In the genomic region with DNA sequence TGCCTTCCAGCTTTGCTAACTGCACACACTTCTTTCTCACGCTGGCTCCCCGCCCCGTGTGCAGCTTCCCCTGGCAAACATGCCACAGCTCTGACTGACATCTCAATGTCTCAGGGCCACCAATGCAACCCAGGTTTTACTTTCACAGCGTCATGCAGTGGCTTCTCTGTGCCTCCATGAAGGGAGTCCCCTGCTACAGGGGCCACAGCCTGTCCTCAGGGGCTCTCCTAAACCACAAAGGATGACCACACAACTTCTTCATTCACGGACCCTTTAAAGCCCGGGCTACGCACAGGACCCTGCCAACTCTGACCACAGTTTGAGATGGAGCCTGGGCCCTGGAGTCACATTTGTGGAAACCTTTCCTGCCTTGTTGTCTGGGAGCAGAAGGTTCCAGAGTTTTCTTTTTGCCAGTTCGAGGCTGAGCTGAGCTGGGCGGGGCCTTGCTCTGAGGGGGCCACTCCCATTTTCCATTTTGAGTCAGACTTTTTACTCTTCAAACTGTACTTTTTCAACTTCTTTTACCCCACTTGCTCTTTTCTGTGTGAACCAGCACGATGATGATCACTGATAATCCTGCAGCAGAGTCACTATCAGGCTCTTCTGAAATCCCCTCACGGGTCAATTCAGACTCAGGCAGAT, we compare ENCODE assay signal across 15 mouse cellular contexts.
DNase-seq lines count a peak whose midpoint lies in the region; ATAC-seq and TF ChIP-seq lines count a peak whose summit lies in the region.
"Had no signal": no experiment of that assay in that cellular context is flagged by ENCODE, and none has a peak within 500 bp of the region (broad histone marks: within the 10 kb centered on the region; RNA-seq: fewer than 3 reads in every experiment).

No protein-coding gene starts in this region.

- H3K4me3 ChIP-seq in heart, embryonic 10.5 days: no peak overlapping the region
- no peak overlapping the region for H3K4me3 ChIP-seq in thymus, adult 2 months (ENCODE audit: control insufficient read depth, insufficient read depth, low read length)
- no peak overlapping the region for H3K4me3 ChIP-seq in intestine, embryonic 16.5 days (ENCODE audit: low read length)
- H3K4me3 ChIP-seq: forebrain, embryonic 13.5 days; hindbrain, embryonic 12.5 days; limb, embryonic 13.5 days; midbrain, embryonic 15.5 days had no signal

- no peak for TF ChIP-seq POLR2A in thymus, adult 2 months (IDR thresholded peaks at IDR 0.05; ENCODE audit: control insufficient read depth, extremely low read depth, insufficient read depth, low read length, poor library complexity)

- H3K9me3 ChIP-seq in heart, embryonic 10.5 days: no peaks in the 10 kb centered on the region
- no peaks in the 10 kb centered on the region for H3K9me3 ChIP-seq in intestine, embryonic 16.5 days (ENCODE audit: control insufficient read depth, low read length)
- H3K9me3 ChIP-seq: forebrain, embryonic 13.5 days; hindbrain, embryonic 12.5 days; midbrain, embryonic 15.5 days had no signal

- H3K9ac ChIP-seq in intestine, embryonic 16.5 days (ENCODE audit: low read depth, low read length): no peak overlapping the region
- H3K9ac ChIP-seq: forebrain, embryonic 13.5 days; hindbrain, embryonic 12.5 days; limb, embryonic 13.5 days; midbrain, embryonic 15.5 days had no signal

- H3K27ac ChIP-seq in heart, embryonic 10.5 days: no peak overlapping the region
- peak overlapping the region; percentile 18 for H3K27ac ChIP-seq in thymus, adult 2 months (ENCODE audit: control insufficient read depth, insufficient read depth, low read length)
- H3K27ac ChIP-seq in intestine, embryonic 16.5 days (ENCODE audit: low read length): peak overlapping the region; percentile 34; the same call in 1 of the 2 replicates
- H3K27ac ChIP-seq: forebrain, embryonic 13.5 days; hindbrain, embryonic 12.5 days; limb, embryonic 13.5 days; midbrain, embryonic 15.5 days had no signal

- no peak for TF ChIP-seq CTCF in thymus, adult 2 months (IDR thresholded peaks at IDR 0.05; ENCODE audit: borderline replicate concordance, control insufficient read depth, extremely low read depth, insufficient read depth, low read length, poor library complexity)

- WGBS in heart, embryonic 10.5 days: 87% methylated on average over 11 of the region's 11 CpGs
- WGBS in thymus, adult 2 months: 45% methylated on average over 11 of the region's 11 CpGs
- 78% methylated on average over 11 of the region's 11 CpGs for WGBS in intestine, embryonic 16.5 days

- DNase-seq in heart, adult 8-10 months (ENCODE audit: low spot score): peak; percentile 13
- no peak for DNase-seq in heart, embryonic 10.5 days (ENCODE audit: low spot score)
- DNase-seq in thymus, adult 2 months: no peak
- no peak for DNase-seq in thymus, adult 18-20 months
- DNase-seq in adrenal gland, adult (ENCODE audit: inconsistent age in 2 of 2, low spot score in 1 of 2): no peak
- DNase-seq in B cell, adult 2 months: no peak
- no peak for DNase-seq in embryo, embryonic 10.5 days (ENCODE audit: low spot score)
- DNase-seq: adrenal gland, adult 2 months; cerebellum, postnatal 14 days; lung, postnatal 14 days had no signal

- ATAC-seq in intestine, embryonic 16.5 days: peak; percentile 10; the same call in 1 of the 2 replicates
- ATAC-seq: forebrain, embryonic 13.5 days; midbrain, embryonic 15.5 days had no signal

- H3K36me3 ChIP-seq in heart, embryonic 10.5 days: no peaks in the 10 kb centered on the region
- H3K36me3 ChIP-seq in thymus, adult 2 months (ENCODE audit: control insufficient read depth, insufficient read depth, low read length): no peaks in the 10 kb centered on the region
- H3K36me3 ChIP-seq in intestine, embryonic 16.5 days (ENCODE audit: control insufficient read depth, insufficient read depth, low read length): no peaks in the 10 kb centered on the region
- H3K36me3 ChIP-seq: hindbrain, embryonic 12.5 days; limb, embryonic 13.5 days; midbrain, embryonic 15.5 days had no signal

- H3K27me3 ChIP-seq in heart, embryonic 10.5 days (ENCODE audit: insufficient read depth, poor library complexity, severe bottlenecking): no peaks in the 10 kb centered on the region; the same call in 1 of the 2 replicates
- no peaks in the 10 kb centered on the region for H3K27me3 ChIP-seq in thymus, adult 2 months (ENCODE audit: control insufficient read depth, insufficient read depth, low read length)
- H3K27me3 ChIP-seq in intestine, embryonic 16.5 days (replicated peaks; ENCODE audit: control insufficient read depth, insufficient read depth, low read length): no peaks in the 10 kb centered on the region
- H3K27me3 ChIP-seq: forebrain, embryonic 13.5 days; hindbrain, embryonic 12.5 days; limb, embryonic 13.5 days; midbrain, embryonic 15.5 days had no signal

- no peak overlapping the region for H3K4me2 ChIP-seq in intestine, embryonic 16.5 days (ENCODE audit: low read depth, low read length)
- H3K4me2 ChIP-seq: forebrain, embryonic 13.5 days; hindbrain, embryonic 12.5 days; limb, embryonic 13.5 days; midbrain, embryonic 15.5 days had no signal

- H3K4me1 ChIP-seq in heart, embryonic 10.5 days: no peaks in the 10 kb centered on the region
- H3K4me1 ChIP-seq in thymus, adult 2 months (replicated peaks; ENCODE audit: control insufficient read depth, insufficient read depth, low read length): peaks cover 40% of the 10 kb centered on the region
- H3K4me1 ChIP-seq in intestine, embryonic 16.5 days (ENCODE audit: control insufficient read depth, insufficient read depth, low read length): 0 out of 2 replicates have a peak, but pooled peaks cover 3% of the 10 kb centered on the region
- H3K4me1 ChIP-seq: forebrain, embryonic 13.5 days; hindbrain, embryonic 12.5 days had no signal
